Mouse (Mus musculus) bone marrow, adult 2 months (tissue): Measurements from ENCODE around the gene Ranbp17.

Experiments
- CTCF ChIP-seq: fragments of 200-500 bp; IDR thresholded peaks from 2 replicates; pipeline ENCODE4 v1.5.1; 2011; ENCODE audit warnings: low read length, control low read depth; ENCODE audit not compliant: control insufficient read depth, insufficient read depth
- POLR2A ChIP-seq: fragments of 200-500 bp; IDR thresholded peaks from 2 replicates; pipeline ENCODE4 v1.6.1; 2011; ENCODE audit warnings: low read depth, mild to moderate bottlenecking, control low read depth, low read length, borderline replicate concordance; ENCODE audit not compliant: control insufficient read depth

GRCm38 (mm10) chr11:33342061-33342460, 171.5 kb downstream of the Ranbp17 start:
- TF ChIP-seq CTCF = no peak
- TF ChIP-seq POLR2A = no peak
